Mouse (Mus musculus) right cerebral cortex, postnatal 25 days (tissue): ENCODE data around the gene Pdia3.
A peak's percentile ranks its signal among the peaks of the same experiment; 100 is the strongest.
"Not testable (repeated sequence)": the region's sequence is repeated elsewhere in the genome, so short reads cannot be mapped to it uniquely, and the experiment has no call there.

Source experiments
- DNase-seq: peaks from one replicate; pipeline ENCODE4 v3.0.0; 2022

The Pdia3 gene

DNA sequence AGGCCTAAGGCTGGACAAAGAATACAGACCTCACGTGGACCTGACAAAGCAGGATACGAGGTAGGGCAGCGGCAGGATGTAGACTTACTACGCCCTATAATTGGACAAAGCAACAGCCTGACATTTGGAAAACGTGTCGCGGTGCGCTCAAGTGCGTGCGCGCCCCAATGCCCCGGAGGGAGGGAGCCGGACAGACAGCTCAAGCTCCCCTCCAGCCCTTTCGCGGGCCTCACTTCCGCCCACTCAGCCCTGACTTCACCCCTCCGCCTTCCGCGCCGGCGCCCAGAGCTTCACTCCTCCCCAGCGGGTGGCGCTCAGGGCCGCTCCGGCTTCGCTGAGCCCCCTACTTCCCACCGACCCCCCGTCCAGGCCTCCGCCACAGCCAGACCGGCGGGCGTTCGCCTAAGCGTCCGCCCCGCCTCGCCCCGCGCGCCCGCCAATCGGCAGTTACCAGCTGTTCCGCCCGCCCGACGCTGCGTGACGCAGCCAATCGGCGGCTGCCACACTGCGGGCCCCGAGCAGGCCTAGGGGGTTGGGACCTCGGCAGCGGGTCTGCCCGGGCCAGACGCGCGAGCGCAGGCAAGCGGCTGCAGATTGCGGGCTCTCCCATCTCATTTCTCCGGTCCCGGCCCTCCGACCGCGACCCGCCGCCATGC is at the start of gene Pdia3, which contains the start of gene Catsper2:
TSS of gene Pdia3 (plus strand) at position 389 of the 656 bp plus-strand sequence.
TSS of gene Catsper2 (minus strand) at position 406 of the 656 bp plus-strand sequence.
- DNase-seq = peak; percentile 98

DNA sequence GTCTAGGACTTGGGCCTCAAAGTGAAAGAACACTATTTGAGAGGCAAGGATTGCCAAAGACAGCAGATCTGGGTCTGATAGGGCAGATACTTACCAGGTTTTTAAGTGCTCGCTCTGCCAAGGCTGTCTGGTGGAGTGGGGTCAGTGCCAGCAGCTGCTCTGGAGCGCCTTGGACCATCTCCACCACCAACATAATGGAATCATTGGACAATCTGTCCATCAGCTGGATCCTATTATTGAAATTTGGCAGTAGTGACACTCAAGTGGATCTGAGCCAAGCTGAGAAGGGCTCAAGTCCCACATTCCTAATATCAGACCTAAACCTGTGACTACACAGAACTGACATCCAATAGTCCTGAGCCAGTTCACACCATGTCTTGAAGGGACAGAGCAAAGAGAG is 44.7 kb upstream of the Pdia3 start:
- no peak for DNase-seq

DNA sequence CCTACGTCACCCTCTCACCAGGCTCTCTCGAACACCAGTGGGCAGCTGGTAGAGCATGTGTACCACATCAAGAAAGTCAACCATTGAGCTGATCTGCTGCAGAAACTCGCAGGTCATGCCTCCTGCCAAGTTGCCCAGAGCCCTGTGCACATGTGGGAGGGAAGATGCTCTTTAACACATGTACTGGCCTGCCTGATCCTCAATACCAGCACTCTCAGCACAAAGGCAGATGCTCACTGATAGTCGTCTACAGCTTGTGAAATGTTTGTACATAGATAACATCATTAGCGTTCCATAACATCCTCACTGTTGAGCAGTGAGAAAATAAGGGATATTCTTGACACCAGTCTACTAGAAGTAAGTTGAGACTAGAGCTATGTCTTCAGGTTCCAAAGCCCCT is 42.7 kb upstream of the Pdia3 start:
- no peak for DNase-seq

DNA sequence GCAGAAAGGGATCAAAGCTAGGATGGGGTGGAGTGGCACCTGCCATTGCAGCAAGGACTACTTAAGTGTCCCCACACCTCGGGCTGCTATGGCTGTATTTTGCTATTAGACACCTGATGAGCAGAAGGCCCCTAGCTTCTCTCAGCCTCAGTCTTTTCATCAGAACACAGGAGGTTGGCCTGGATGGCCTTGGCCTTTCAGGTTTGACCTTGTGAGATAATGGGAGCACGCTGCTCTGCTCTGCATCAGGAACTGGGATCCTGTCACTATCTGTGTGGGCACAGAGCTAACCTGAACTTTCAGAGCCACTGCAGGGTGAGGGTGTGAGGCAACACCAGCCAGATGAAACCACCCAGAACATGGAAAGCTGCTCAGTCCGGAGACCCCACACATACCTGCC is 41.3 kb upstream of the Pdia3 start:
- DNase-seq = no peak

GRCm38 (mm10) chr2:121374766-121375165 is 38.8 kb upstream of the Pdia3 start:
- DNase-seq = no peak

GRCm38 (mm10) chr2:121386961-121387575 is 26.5 kb upstream of the Pdia3 start, which contains the start of gene Strc:
TSS of gene Strc (minus strand) at chr2:121387168.
- not testable (repeated sequence) for DNase-seq

DNA sequence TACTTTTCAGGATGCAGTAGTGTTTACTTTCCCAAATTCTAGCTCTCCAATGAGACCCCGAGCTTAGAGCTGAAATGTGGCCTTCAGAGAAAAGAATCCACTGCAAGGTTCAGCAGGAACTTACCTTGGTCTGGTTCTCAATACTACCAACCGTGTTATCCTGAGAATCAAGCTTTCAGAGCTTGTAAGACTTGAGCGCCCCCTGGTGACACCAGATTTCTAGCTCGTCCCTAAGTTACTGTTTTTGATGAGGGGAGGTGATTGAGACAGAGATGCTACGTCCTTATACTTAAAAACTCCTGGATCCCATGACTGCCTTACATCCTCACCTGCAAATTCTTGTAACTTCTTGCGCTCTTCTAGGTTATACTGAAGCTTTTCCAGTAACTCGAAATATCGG is 17.0 kb upstream of the Pdia3 start:
- DNase-seq = peak; percentile 67

- no peak for DNase-seq
These were observed 10.3 kb upstream of the Pdia3 start for GRCm38 (mm10) chr2:121403296-121403695.

GRCm38 (mm10) chr2:121408160-121408559 is 5.4 kb upstream of the Pdia3 start:
- DNase-seq = no peak

DNA sequence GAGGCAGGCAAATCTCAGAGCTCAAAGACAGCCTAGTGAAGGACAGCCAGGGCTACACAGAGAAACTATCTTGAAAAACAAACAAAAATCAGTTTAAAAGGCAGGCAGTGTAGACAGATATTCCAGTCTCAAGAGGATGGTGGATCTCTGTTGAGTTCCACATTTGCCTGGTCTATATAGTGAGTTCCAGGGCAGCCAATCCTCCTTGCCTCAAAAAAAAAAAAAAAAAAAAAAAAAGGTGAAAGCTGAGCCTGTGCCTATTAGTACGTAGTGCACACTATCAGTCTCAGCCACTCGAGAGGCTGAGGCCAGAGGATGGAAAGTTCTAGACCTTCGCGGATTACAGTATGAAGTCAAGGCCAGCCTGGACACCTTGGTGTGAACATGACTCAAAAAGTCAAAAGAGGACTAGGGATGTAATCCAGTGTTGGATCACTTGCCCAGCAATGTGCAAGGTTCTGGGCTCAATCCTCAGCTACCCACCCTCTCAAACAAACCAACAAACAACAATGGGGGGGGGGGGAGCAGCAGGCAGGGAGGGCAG is 660 bp upstream of the Pdia3 start:
- no peak for DNase-seq

DNA sequence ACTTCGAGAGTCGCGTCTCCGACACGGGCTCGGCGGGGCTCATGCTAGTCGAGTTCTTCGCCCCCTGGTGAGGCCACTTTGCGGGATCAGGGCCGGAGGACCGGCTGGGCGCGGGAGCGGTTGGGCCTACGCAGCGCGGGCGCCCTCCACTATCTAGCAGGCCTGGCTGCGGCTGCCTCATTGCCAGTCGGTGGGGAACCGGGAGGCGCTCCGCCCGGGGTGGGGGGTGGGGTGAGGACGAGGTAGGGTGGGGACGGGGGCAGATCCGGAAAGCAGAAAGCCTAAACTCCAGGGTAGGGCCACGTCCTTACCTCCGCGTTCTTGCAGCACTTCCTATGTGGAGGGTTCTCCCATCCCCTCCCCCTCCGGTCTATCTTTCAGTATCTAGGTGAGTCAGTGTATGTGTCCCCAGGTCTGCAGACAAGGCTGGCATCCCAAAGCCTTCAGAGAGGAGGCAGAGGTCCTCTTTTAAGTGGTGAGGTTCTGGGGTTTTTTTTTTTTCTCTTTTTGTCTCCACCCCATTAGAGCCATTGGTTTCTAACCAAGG is 637 bp downstream of the Pdia3 start:
- no peak for DNase-seq

- DNase-seq = no peak
These were observed 1.5 kb downstream of the Pdia3 start for GRCm38 (mm10) chr2:121415103-121415502.

- DNase-seq = no peak
These were observed 2.0 kb downstream of the Pdia3 start for GRCm38 (mm10) chr2:121415591-121415990.

DNA sequence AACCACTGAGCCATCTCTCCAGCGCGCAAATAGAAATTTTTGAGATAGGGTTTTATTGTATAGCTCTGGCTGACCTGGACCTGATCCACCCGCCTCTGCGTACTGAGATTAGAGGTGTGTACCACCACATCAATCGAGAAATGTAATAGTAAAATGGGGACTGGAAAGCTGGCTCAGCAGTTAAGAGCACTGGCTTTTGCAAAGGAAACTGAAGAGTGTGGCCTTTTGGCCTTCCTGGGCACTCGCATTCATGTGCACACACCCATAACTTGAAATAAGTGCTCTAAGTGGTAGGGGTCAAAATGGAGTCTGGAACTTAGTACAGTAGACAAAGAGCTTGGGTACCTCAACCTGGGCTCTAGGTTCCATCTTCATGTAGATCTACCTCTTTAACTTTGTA is 2.8 kb downstream of the Pdia3 start:
- DNase-seq = no peak

GRCm38 (mm10) chr2:121418476-121418875 is 4.9 kb downstream of the Pdia3 start:
- DNase-seq = no peak

- DNase-seq = no peak
These were observed 9.6 kb downstream of the Pdia3 start for GRCm38 (mm10) chr2:121423166-121423565.

- no peak for DNase-seq
These were observed 12.3 kb downstream of the Pdia3 start for GRCm38 (mm10) chr2:121425890-121426289.

- no peak for DNase-seq
These were observed 21.3 kb downstream of the Pdia3 start for GRCm38 (mm10) chr2:121434854-121435253.

- no peak for DNase-seq
These were observed 26.2 kb downstream of the Pdia3 start for GRCm38 (mm10) chr2:121439746-121440145.

DNA sequence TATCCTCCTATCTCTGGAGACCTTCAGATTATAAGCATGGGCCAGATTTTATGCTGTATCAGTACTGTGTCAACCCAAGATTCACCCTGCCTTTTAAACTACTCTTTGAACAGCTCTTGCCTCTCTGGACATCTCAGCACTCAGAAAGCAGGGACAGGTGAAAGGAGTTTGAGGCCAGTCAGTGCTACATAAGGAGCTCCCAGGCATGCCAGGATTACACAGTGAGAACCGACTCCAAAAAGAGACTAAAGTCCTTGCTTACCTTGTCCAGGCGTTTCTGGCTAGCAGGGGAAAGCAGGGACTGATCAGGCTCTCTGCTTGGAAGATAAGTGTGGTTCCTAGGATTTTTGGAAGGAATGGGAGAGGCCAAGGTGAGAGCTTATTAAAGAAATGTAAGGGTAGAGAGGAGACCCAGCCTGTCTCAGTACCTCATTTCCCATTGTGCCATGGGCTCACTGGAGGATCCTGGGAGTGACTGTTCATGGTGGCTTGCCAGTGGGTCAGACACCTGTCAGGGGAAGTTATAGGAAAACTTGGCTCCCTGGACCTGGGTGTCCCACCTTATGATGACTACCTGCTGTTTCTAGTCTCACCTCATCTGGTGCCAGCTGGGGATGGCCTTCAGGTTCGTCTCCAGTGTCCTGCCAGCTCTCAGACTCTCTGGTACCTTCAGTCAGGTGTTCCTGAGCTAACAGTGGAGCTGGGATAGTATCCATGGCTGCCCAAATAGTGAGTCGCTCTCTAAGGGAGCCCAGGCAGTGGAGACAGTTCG is 27.4 kb downstream of the Pdia3 start:
- no peak for DNase-seq

- no peak for DNase-seq
These were observed 28.2 kb downstream of the Pdia3 start for GRCm38 (mm10) chr2:121441800-121442199.

- no peak for DNase-seq
These were observed 28.9 kb downstream of the Pdia3 start for GRCm38 (mm10) chr2:121442259-121443067.

DNA sequence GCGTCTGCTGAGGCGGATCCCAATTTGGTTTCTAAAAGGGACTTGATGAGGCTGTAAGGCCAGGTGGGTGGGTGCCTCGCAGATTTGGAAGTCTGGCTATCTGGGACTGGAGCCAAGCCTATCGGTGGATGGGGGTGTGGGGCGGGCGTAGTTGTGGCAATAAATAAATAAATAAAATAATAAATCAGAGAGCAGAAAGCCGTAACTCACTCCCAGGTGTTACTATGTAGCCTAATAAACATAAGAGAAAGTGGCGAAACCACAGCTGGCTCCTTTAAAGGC is 29.4 kb downstream of the Pdia3 start:
- no peak for DNase-seq
